Mouse (Mus musculus): ENCODE measurements around the gene Lamb3.

Gene Lamb3

GRCm38 (mm10) chr1:193200640-193201382 lies 6.7 kb upstream of the Lamb3 start:
- DNase-seq (ENCODE audit: low spot score in 2 of 2) = no peak

- DNase-seq (ENCODE audit: low spot score in 2 of 2) = no peak
These were observed 6.1 kb upstream of the Lamb3 start, which contains the start of gene Traf3ip3 for GRCm38 (mm10) chr1:193201383-193201778. TSS of gene Traf3ip3 (minus strand) at chr1:193201703.

- DNase-seq (ENCODE audit: low spot score in 2 of 2) = no peak
These were observed 3.7 kb upstream of the Lamb3 start for GRCm38 (mm10) chr1:193203821-193204220.

GRCm38 (mm10) chr1:193205431-193205830 lies 2.1 kb upstream of the Lamb3 start:
- DNase-seq (ENCODE audit: low spot score in 2 of 2) = no peak

- peak; percentile 45 to 57 for DNase-seq (ENCODE audit: low spot score in 2 of 2)
These were observed 679 bp downstream of the Lamb3 start for GRCm38 (mm10) chr1:193208178-193208577.

- no peak for DNase-seq (ENCODE audit: low spot score in 2 of 2)
These were observed 3.9 kb downstream of the Lamb3 start for GRCm38 (mm10) chr1:193211371-193211770.

GRCm38 (mm10) chr1:193214053-193214452 lies 6.6 kb downstream of the Lamb3 start:
- DNase-seq (ENCODE audit: low spot score in 2 of 2) = no peak

GRCm38 (mm10) chr1:193216000-193216399 lies 8.5 kb downstream of the Lamb3 start:
- no peak for DNase-seq (ENCODE audit: low spot score in 2 of 2)

GRCm38 (mm10) chr1:193220408-193220807 lies 12.9 kb downstream of the Lamb3 start:
- DNase-seq (ENCODE audit: low spot score in 2 of 2) = no peak

GRCm38 (mm10) chr1:193225531-193225930 lies 18.0 kb downstream of the Lamb3 start:
- DNase-seq (ENCODE audit: low spot score in 2 of 2) = no peak

- no peak for DNase-seq (ENCODE audit: low spot score in 2 of 2)
These were observed 18.6 kb downstream of the Lamb3 start for GRCm38 (mm10) chr1:193226114-193226513.

GRCm38 (mm10) chr1:193226724-193227522 lies 19.4 kb downstream of the Lamb3 start:
- no peak for DNase-seq (ENCODE audit: low spot score in 2 of 2)

GRCm38 (mm10) chr1:193227537-193227936 lies 20.0 kb downstream of the Lamb3 start:
- DNase-seq (ENCODE audit: low spot score in 2 of 2) = no peak

GRCm38 (mm10) chr1:193229570-193229969 lies 22.1 kb downstream of the Lamb3 start:
- DNase-seq (ENCODE audit: low spot score in 2 of 2) = no peak

- DNase-seq (ENCODE audit: low spot score in 2 of 2) = no peak
These were observed 23.0 kb downstream of the Lamb3 start for GRCm38 (mm10) chr1:193230531-193230930.

GRCm38 (mm10) chr1:193230935-193231334 lies 23.4 kb downstream of the Lamb3 start:
- DNase-seq (ENCODE audit: low spot score in 2 of 2) = no peak

GRCm38 (mm10) chr1:193232732-193233131 lies 25.2 kb downstream of the Lamb3 start:
- no peak for DNase-seq (ENCODE audit: low spot score in 2 of 2)

- DNase-seq (ENCODE audit: low spot score in 2 of 2) = no peak
These were observed 26.7 kb downstream of the Lamb3 start for GRCm38 (mm10) chr1:193234130-193234645.

GRCm38 (mm10) chr1:193234930-193235329 lies 27.4 kb downstream of the Lamb3 start:
- DNase-seq (ENCODE audit: low spot score in 2 of 2) = no peak

- DNase-seq (ENCODE audit: low spot score in 2 of 2) = no peak
These were observed 30.9 kb downstream of the Lamb3 start for GRCm38 (mm10) chr1:193238426-193238825.

GRCm38 (mm10) chr1:193241436-193241835 lies 33.9 kb downstream of the Lamb3 start:
- DNase-seq (ENCODE audit: low spot score in 2 of 2) = no peak

GRCm38 (mm10) chr1:193242238-193242637 lies 34.7 kb downstream of the Lamb3 start:
- peak; percentile 47 to 74 for DNase-seq (ENCODE audit: low spot score in 2 of 2)

GRCm38 (mm10) chr1:193242863-193243262 lies 35.4 kb downstream of the Lamb3 start:
- no peak for DNase-seq (ENCODE audit: low spot score in 2 of 2)

All from frontal cortex, postnatal 25 days (tissue).